Mouse (Mus musculus) liver, adult (tissue): ENCODE results near the gene Irgc1.

Experiments used
- GATA4 ChIP-seq: IDR thresholded peaks from 2 replicates; pipeline ENCODE4 v1.6.1; 2014; ENCODE audit warnings: mild to moderate bottlenecking, low read length; ENCODE audit not compliant: insufficient replicate concordance

Irgc1 gene

GRCm38 (mm10) chr7:24476856-24477255, 24.8 kb upstream of the Irgc1 start:
- no peak for TF ChIP-seq GATA4

DNA sequence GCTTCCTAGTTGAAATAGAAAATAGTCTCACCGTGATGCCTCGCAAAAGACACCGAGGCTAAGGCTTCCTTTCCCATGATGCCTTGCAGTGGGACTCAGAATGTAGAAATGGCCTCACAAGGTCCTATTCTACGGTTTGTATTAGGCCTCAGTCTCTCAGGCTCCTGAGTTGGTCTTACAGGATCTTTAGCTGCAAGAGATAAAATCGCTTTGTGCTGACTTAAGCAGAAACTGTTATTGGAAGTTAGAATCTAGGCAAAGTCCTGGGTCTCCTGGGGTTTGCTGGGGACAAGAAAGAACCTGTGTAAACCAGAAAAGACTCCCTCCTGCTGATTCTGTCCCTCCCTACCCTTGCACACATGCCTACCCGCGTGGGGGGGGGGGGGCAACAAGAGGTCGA, 24.2 kb upstream of the Irgc1 start:
- TF ChIP-seq GATA4, result no peak

- TF ChIP-seq GATA4, result no peak
Observed at GRCm38 (mm10) chr7:24474811-24475506, 22.9 kb upstream of the Irgc1 start.

DNA sequence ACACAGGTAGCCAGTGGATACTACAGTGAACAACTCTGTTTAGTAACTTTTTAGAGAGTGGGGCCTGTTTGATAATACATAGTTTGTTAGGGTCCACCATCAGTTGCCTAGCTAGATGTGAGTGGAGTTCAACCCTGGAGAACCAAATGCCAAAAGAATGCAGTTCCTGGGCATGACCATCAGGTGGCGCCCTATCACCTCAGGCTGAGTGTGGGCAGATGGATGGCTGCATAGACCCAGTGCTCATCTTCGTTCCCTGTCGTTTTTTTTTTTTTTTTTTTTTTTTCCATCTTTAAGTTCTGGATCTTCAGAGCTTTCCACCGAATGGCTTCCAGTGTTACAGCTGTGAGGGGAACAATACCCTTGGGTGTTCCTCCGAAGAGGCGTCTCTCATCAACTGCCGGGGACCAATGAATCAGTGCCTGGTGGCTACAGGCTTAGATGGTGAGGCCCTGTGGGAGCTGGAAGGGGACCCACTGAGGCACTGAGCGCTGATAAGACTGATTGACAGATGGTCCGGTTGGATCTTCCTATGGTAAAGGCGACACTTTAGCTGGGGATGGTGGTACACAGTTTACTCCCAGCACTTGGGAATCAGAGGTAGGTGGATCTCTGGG, 21.9 kb upstream of the Irgc1 start:
- TF ChIP-seq GATA4, result no peak

DNA sequence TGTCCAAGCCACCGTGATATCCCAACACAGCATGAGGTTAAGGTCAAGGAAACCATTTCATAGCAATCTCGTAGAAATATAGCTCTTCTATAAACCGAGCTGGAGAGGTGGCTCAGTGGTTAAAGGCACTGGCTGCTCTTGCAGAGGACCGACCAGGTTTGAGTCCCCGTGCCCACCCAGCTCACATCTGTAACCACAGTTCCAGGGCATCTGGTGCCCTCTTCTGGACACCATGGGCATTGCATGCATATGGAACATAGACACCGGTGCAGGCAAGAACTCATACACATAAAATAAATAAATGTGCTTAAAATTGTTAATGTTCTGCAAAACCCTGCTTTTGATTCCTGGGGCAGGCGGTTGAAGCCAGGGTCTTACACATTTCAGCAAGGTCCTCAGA, 20.8 kb upstream of the Irgc1 start:
- no peak for TF ChIP-seq GATA4

- no peak for TF ChIP-seq GATA4
Observed at GRCm38 (mm10) chr7:24472442-24472841, 20.3 kb upstream of the Irgc1 start.

- no peak for TF ChIP-seq GATA4
Observed at GRCm38 (mm10) chr7:24470356-24470755, 18.3 kb upstream of the Irgc1 start.

GRCm38 (mm10) chr7:24469126-24469525, 17.0 kb upstream of the Irgc1 start:
- TF ChIP-seq GATA4, result no peak

DNA sequence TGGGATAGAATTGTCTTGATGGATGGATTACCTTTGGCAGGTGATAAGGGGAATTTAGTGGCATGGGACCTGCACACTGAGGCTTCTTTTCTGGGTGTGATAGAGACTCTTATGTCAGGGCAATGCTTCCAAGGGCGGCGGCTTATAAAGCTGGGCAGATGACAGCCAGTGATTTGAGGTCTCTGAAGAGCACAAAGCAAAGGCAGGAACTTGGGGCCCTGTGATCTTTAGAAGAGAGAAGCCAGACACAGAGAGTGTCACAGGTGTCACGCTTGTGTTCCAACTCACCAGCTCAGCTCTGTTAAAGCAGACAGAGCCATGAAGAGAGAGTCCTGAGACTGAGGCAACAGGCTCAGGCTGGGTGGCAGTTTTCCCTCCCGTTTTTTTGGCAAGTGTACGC, 15.8 kb upstream of the Irgc1 start:
- TF ChIP-seq GATA4, result no peak

DNA sequence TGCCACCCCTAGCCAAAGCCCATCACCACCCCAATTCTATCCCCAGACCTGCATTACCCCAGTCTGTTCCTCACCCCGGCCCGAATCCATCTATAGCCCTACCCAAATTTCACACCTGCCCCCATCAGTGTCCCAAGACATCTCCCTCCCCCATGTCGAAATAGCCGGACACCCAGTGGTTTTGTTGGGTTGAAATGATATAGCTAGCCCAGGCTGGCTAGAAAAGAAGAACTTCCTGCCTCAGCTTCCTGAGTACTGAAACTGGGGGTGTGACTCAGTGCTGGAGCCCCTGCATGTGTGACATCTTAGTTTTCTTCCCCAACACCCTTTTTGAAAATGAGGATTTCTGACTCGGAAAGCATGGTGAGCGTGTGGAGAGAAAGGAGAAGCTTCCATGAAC, 14.7 kb upstream of the Irgc1 start:
- TF ChIP-seq GATA4, result no peak

DNA sequence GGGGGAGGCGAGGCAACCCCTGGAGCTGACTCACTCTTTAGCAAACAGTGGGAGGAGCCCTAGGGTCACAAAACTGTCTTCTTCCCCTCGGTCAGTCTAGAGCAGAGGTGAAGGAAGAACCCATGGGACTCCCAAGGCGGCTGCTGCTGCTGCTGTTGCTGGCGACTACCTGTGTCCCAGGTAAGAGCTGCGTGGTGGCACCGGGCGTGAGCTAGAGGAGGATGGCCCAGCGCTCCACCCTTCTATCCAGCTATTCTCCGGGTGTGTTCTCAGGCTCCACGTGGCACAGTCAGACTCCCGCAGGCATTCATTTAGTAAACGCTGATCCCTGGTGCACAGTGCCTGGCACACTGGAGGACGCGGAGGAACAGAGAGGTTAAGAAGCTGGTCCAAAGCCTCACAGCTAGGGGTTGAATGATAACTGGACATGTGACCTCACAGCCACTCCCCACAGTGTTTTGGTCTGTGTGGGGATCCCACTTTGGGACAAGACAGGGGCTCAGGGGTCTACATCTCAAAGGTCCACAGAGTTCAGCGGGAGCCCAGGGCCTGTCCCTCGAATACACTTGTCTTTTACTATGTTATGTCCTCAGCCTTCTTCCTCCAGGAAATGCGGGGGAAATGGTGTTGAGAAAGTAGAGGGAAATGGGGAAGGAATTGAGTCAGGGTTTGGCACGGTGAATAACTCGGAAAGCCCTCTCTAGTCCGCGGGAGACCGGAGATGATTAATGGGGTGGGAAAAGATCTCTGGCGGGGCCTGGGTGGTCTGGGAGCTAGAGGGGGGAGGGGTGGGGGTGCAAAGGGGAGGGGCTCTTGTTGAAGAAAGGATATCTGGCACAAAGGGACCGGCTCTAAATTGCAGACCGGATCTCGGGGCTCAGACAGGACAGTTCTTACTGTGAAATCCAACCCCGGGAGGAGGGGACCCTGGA, 10.6 kb upstream of the Irgc1 start, which contains the start of gene Plaur:
Plaur (plus strand) TSS at position 97 of the 932 bp plus-strand sequence.
- TF ChIP-seq GATA4, result no peak

DNA sequence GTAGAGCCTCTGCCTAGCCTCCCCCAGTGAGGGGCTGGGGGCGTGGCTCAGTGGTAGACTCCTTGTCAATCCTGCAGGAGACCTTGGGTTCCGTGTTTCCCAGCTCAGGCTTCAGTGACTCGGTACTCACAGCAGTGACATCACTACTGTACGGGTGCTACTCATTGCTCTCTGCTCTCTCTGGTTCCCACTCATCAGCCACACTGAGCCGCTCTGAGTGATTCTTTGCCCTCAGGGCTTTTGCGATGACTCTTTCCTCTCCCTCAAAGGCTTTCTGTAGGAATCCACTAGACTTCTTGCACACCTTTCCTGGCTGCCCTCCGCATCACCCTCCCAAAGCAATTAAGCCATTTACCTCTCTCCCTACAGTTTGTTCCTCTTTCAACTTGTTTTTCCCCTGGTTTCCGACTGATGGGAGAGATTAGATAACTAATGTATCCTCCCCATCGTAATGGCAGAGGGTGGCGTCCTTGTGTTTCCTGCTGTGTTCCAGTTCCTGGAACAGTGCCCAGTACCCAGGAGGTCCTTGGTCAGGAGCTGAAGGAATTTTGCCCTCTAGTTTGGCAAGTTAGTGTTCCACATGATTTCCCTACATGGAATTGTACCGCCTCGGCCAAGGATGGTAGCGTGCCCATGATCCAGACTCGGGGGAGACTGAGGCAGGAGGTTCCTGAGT, 9.4 kb upstream of the Irgc1 start:
- no peak for TF ChIP-seq GATA4

DNA sequence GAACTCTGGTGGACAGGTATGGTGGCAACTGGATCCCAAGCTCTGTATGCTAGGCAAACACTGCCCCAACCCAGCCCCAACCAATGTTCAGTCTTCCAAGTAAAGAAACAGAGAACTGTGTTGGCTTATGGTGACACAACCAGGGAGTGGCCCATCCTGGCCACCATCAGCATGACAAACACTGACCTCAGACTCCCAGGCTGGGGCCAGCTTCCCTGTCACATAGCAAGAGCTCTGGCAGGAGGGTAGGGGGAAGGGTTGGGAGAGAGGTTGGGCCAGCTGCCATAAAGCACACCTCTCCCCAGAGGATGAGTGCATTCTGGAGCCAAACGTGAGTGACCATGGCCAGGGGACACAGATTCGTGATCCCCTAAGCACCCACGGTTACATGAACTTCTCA, 7.7 kb upstream of the Irgc1 start:
- no peak for TF ChIP-seq GATA4

- no peak for TF ChIP-seq GATA4
Observed at GRCm38 (mm10) chr7:24459440-24459839, 7.3 kb upstream of the Irgc1 start.

- no peak for TF ChIP-seq GATA4
Observed at GRCm38 (mm10) chr7:24457726-24458370, 5.8 kb upstream of the Irgc1 start.
